Mouse (Mus musculus): ENCODE measurements around the gene Pfkfb3. TPM values are rescaled to one million over a fixed set of nuclear protein-coding genes. Genes with fewer than 3 reads are reported as not detected.

Gene Pfkfb3
- polyA plus RNA-seq, 1 experiment from 2014 or later = 6.1 TPM

- 2% methylated on average over 15 of the region's 15 CpGs for WGBS (ENCODE audit: insufficient replicate concordance)
- Histone ChIP-seq H3K9me3 (replicated peaks; ENCODE audit: control insufficient read depth, low read length) (no peaks in the 10 kb centered on the region), H3K36me3 (ENCODE audit: control insufficient read depth, insufficient read depth) (no peaks in the 10 kb centered on the region), H3K27me3 (ENCODE audit: control insufficient read depth, insufficient read depth, low read depth, low read length) (peaks cover 32% of the 10 kb centered on the region), H3K9ac (ENCODE audit: low read depth, low read length) (no peak overlapping the region), H3K27ac (ENCODE audit: low read length) (no peak overlapping the region), H3K4me2 (ENCODE audit: low read depth, low read length) (peak overlapping the region; percentile 76), H3K4me3 (ENCODE audit: low read depth, low read length) (peak overlapping the region; percentile 63), H3K4me1 (ENCODE audit: control insufficient read depth, low read depth, low read length) (no peaks in the 10 kb centered on the region; the same call in 1 of the 2 replicates)
- 0 out of 2 replicates have a peak, but pooled peaks have one; percentile 1 for ATAC-seq (ENCODE audit: low read depth)
Measured at GRCm38 (mm10) chr2:11502255-11502765, 51.6 kb downstream of the Pfkfb3 start.

GRCm38 (mm10) chr2:11501301-11502254 is 52.3 kb downstream of the Pfkfb3 start:
- Histone ChIP-seq H3K27ac (ENCODE audit: low read length) (peak overlapping the region; percentile 57), H3K4me1 (ENCODE audit: control insufficient read depth, low read depth, low read length) (no peaks in the 10 kb centered on the region; the same call in 1 of the 2 replicates), H3K36me3 (ENCODE audit: control insufficient read depth, insufficient read depth) (no peaks in the 10 kb centered on the region), H3K9ac (ENCODE audit: low read depth, low read length) (peak overlapping the region; percentile 13), H3K4me3 (ENCODE audit: low read depth, low read length) (peak overlapping the region; percentile 63), H3K4me2 (ENCODE audit: low read depth, low read length) (peak overlapping the region; percentile 76), H3K9me3 (replicated peaks; ENCODE audit: control insufficient read depth, low read length) (no peaks in the 10 kb centered on the region), H3K27me3 (ENCODE audit: control insufficient read depth, insufficient read depth, low read depth, low read length) (peaks cover 32% of the 10 kb centered on the region)
- under 1% methylated on average over 76 of the region's 76 CpGs for WGBS (ENCODE audit: insufficient replicate concordance)
- ATAC-seq (ENCODE audit: low read depth) = peak; percentile 76

- Histone ChIP-seq H3K4me2 (ENCODE audit: low read depth, low read length) (peak overlapping the region; percentile 76), H3K9me3 (replicated peaks; ENCODE audit: control insufficient read depth, low read length) (no peaks in the 10 kb centered on the region), H3K36me3 (ENCODE audit: control insufficient read depth, insufficient read depth) (no peaks in the 10 kb centered on the region), H3K4me3 (ENCODE audit: low read depth, low read length) (peak overlapping the region; percentile 63), H3K27ac (ENCODE audit: low read length) (peak overlapping the region; percentile 55; the same call in 1 of the 2 replicates), H3K27me3 (ENCODE audit: control insufficient read depth, insufficient read depth, low read depth, low read length) (peaks cover 32% of the 10 kb centered on the region), H3K9ac (ENCODE audit: low read depth, low read length) (peak overlapping the region; percentile 13), H3K4me1 (ENCODE audit: control insufficient read depth, low read depth, low read length) (no peaks in the 10 kb centered on the region; the same call in 1 of the 2 replicates)
- ATAC-seq (ENCODE audit: low read depth) = peak; percentile 27
- 23% methylated on average over 8 of the region's 8 CpGs for WGBS (ENCODE audit: insufficient replicate concordance)
Measured at GRCm38 (mm10) chr2:11500666-11501065, 53.2 kb downstream of the Pfkfb3 start.

DNA sequence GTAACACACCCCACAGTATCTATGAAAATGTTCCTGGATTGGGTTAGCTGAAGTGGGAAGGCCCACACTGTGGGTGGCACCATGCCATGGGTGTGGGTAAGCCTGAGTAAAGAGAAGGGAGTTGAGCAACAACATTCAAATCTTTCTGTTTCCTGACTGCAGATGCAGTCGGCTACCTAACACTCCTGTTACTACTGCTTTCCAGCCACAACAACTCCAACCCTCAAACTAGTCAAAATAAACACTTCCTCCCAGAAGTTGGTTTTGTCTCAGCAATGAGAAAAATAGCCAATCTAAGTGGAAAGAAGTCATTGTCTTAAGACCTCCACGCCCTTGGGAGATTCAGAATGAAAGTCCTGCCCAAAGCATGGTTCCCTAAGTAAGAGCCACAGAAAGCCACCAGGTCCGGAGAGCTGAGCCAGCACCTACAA is 57.3 kb downstream of the Pfkfb3 start:
- Histone ChIP-seq H3K4me3 (ENCODE audit: low read depth, low read length) (no peak overlapping the region), H3K9ac (ENCODE audit: low read depth, low read length) (no peak overlapping the region), H3K36me3 (ENCODE audit: control insufficient read depth, insufficient read depth) (peaks cover 6% of the 10 kb centered on the region; the same call in 1 of the 2 replicates), H3K27me3 (ENCODE audit: control insufficient read depth, insufficient read depth, low read depth, low read length) (peaks cover 5% of the 10 kb centered on the region), H3K4me1 (ENCODE audit: control insufficient read depth, low read depth, low read length) (no peaks in the 10 kb centered on the region; the same call in 1 of the 2 replicates), H3K27ac (ENCODE audit: low read length) (no peak overlapping the region), H3K9me3 (replicated peaks; ENCODE audit: control insufficient read depth, low read length) (no peaks in the 10 kb centered on the region), H3K4me2 (ENCODE audit: low read depth, low read length) (no peak overlapping the region)
- WGBS (ENCODE audit: insufficient replicate concordance) = 52% methylated on average over 3 of the region's 3 CpGs
- ATAC-seq (ENCODE audit: low read depth) = no peak

DNA sequence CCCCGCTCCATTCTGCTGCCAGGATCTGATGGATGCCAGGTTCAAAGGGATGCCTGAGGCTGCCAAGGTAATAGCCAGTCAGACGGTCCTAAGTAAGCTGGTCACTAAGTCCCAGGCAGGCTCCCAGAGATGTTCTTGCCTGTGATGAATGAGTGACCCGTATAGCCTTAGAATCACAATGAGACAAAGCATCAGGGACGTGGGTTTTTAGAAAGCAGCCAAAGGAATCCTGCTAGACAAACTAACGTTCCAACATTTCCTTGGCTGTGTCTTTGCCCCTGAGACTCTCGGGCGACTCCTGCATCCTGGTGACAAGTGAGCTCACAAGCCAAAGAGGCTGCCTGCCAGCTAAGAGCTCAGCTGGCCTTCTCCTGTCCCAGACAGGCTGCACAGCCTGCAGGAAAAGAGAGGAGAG is 59.0 kb downstream of the Pfkfb3 start:
- no peak overlapping the region for H3K4me3 ChIP-seq (ENCODE audit: low read depth, low read length)
- H3K4me1 ChIP-seq (ENCODE audit: control insufficient read depth, low read depth, low read length) = no peaks in the 10 kb centered on the region
- H3K36me3 ChIP-seq (ENCODE audit: control insufficient read depth, insufficient read depth) = peaks cover 6% of the 10 kb centered on the region
- H3K27me3 ChIP-seq (ENCODE audit: control insufficient read depth, insufficient read depth, low read depth, low read length) = no peaks in the 10 kb centered on the region
- no peak overlapping the region for H3K4me2 ChIP-seq (ENCODE audit: low read depth, low read length)
- ATAC-seq (ENCODE audit: low read depth) = no peak
- 65% methylated on average over 7 of the region's 7 CpGs for WGBS (ENCODE audit: insufficient replicate concordance)
- H3K9me3 ChIP-seq (replicated peaks; ENCODE audit: control insufficient read depth, low read length) = no peaks in the 10 kb centered on the region
- H3K9ac ChIP-seq (ENCODE audit: low read depth, low read length) = no peak overlapping the region
- H3K27ac ChIP-seq (ENCODE audit: low read length) = no peak overlapping the region

GRCm38 (mm10) chr2:11492855-11493254 is 61.0 kb downstream of the Pfkfb3 start:
- Histone ChIP-seq H3K9me3 (replicated peaks; ENCODE audit: control insufficient read depth, low read length) (no peaks in the 10 kb centered on the region), H3K4me3 (ENCODE audit: low read depth, low read length) (no peak overlapping the region), H3K27me3 (ENCODE audit: control insufficient read depth, insufficient read depth, low read depth, low read length) (no peaks in the 10 kb centered on the region), H3K9ac (ENCODE audit: low read depth, low read length) (no peak overlapping the region), H3K36me3 (ENCODE audit: control insufficient read depth, insufficient read depth) (peaks cover 6% of the 10 kb centered on the region), H3K27ac (ENCODE audit: low read length) (no peak overlapping the region), H3K4me2 (ENCODE audit: low read depth, low read length) (no peak overlapping the region), H3K4me1 (ENCODE audit: control insufficient read depth, low read depth, low read length) (no peaks in the 10 kb centered on the region)
- no peak for ATAC-seq (ENCODE audit: low read depth)
- 80% methylated on average over 5 of the region's 5 CpGs for WGBS (ENCODE audit: insufficient replicate concordance)

GRCm38 (mm10) chr2:11491471-11491870 is 62.4 kb downstream of the Pfkfb3 start:
- no peaks in the 10 kb centered on the region for H3K9me3 ChIP-seq (replicated peaks; ENCODE audit: control insufficient read depth, low read length)
- H3K4me1 ChIP-seq (ENCODE audit: control insufficient read depth, low read depth, low read length) = no peaks in the 10 kb centered on the region
- H3K4me3 ChIP-seq (ENCODE audit: low read depth, low read length) = no peak overlapping the region
- H3K9ac ChIP-seq (ENCODE audit: low read depth, low read length) = no peak overlapping the region
- no peaks in the 10 kb centered on the region for H3K27me3 ChIP-seq (ENCODE audit: control insufficient read depth, insufficient read depth, low read depth, low read length)
- H3K36me3 ChIP-seq (ENCODE audit: control insufficient read depth, insufficient read depth) = peaks cover 6% of the 10 kb centered on the region
- no peak for ATAC-seq (ENCODE audit: low read depth)
- H3K27ac ChIP-seq (ENCODE audit: low read length) = no peak overlapping the region
- WGBS (ENCODE audit: insufficient replicate concordance) = 74% methylated on average over 3 of the region's 3 CpGs
- H3K4me2 ChIP-seq (ENCODE audit: low read depth, low read length) = no peak overlapping the region

- H3K9ac ChIP-seq (ENCODE audit: low read depth, low read length) = no peak overlapping the region
- no peak overlapping the region for H3K4me3 ChIP-seq (ENCODE audit: low read depth, low read length)
- H3K9me3 ChIP-seq (replicated peaks; ENCODE audit: control insufficient read depth, low read length) = no peaks in the 10 kb centered on the region
- no peak for ATAC-seq (ENCODE audit: low read depth)
- no peak overlapping the region for H3K27ac ChIP-seq (ENCODE audit: low read length)
- H3K4me1 ChIP-seq (ENCODE audit: control insufficient read depth, low read depth, low read length) = no peaks in the 10 kb centered on the region
- WGBS (ENCODE audit: insufficient replicate concordance) = 50% methylated on average over 4 of the region's 4 CpGs
- peaks cover 10% of the 10 kb centered on the region for H3K36me3 ChIP-seq (ENCODE audit: control insufficient read depth, insufficient read depth)
- H3K4me2 ChIP-seq (ENCODE audit: low read depth, low read length) = no peak overlapping the region
- no peaks in the 10 kb centered on the region for H3K27me3 ChIP-seq (ENCODE audit: control insufficient read depth, insufficient read depth, low read depth, low read length)
Measured at GRCm38 (mm10) chr2:11490554-11490953, 63.3 kb downstream of the Pfkfb3 start.

GRCm38 (mm10) chr2:11483226-11483625 is 70.7 kb downstream of the Pfkfb3 start:
- H3K27ac ChIP-seq (ENCODE audit: low read length) = no peak overlapping the region
- H3K27me3 ChIP-seq (ENCODE audit: control insufficient read depth, insufficient read depth, low read depth, low read length) = no peaks in the 10 kb centered on the region
- H3K4me1 ChIP-seq (ENCODE audit: control insufficient read depth, low read depth, low read length) = no peaks in the 10 kb centered on the region
- ATAC-seq (ENCODE audit: low read depth) = no peak
- no peaks in the 10 kb centered on the region for H3K9me3 ChIP-seq (replicated peaks; ENCODE audit: control insufficient read depth, low read length)
- peaks cover 7% of the 10 kb centered on the region for H3K36me3 ChIP-seq (ENCODE audit: control insufficient read depth, insufficient read depth)
- no peak overlapping the region for H3K9ac ChIP-seq (ENCODE audit: low read depth, low read length)
- no peak overlapping the region for H3K4me3 ChIP-seq (ENCODE audit: low read depth, low read length)
- WGBS (ENCODE audit: insufficient replicate concordance) = 78% methylated on average over 4 of the region's 4 CpGs
- H3K4me2 ChIP-seq (ENCODE audit: low read depth, low read length) = no peak overlapping the region
